Mouse (Mus musculus) embryonic fibroblast, embryonic 13.5 days (primary cell): Measurements from ENCODE around the gene Rftn1.

ENCODE experiments used
- CTCF ChIP-seq: IDR thresholded peaks from 2 replicates; pipeline ENCODE4 v1.5.1; 2011; ENCODE audit warnings: mild to moderate bottlenecking, control low read depth, low read length, moderate library complexity, borderline replicate concordance; ENCODE audit not compliant: insufficient read depth
- POLR2A ChIP-seq: IDR thresholded peaks from 2 replicates; pipeline ENCODE4 v1.6.1; 2011; ENCODE audit warnings: low read depth, mild to moderate bottlenecking, control low read depth, low read length, moderate library complexity

- TF ChIP-seq CTCF (no peak), POLR2A (no peak)
Measured at GRCm38 (mm10) chr17:49968467-49969207, 221.8 kb downstream of the Rftn1 start.
